Mouse (Mus musculus) granulocyte monocyte progenitor cell, adult 5-6 weeks (primary cell): ENCODE measurements around the gene Plekhg1. TPM values are rescaled to one million over a fixed set of nuclear protein-coding genes. Genes with fewer than 3 reads are reported as not detected.

Source experiments
- ATAC-seq: replicated peaks from 2 replicates; pipeline ENCODE4 v1.8.0; 2016; ENCODE audit warnings: mild to moderate bottlenecking, moderate TSS enrichment, inconsistent platforms; ENCODE audit not compliant: poor library complexity, severe bottlenecking
- total RNA-seq, 2 experiments: library from RNA; stranded (forward) in 1 of 2; stranded (reverse) in 1 of 2; fragments of 200-712, 200-1000 nt in 1 of 2; fragments of >200 nt in 1 of 2; fragmentation: Nextera tagmentation in 1 of 2; gene quantifications; 2 replicates each; pipeline ENCODE4 v1.2.3; 2014 to 2017

The Plekhg1 gene
- total RNA-seq, 2 experiments from 2014 or later = 0.19 to 0.21 TPM

GRCm38 (mm10) chr10:3993365-3994102, 253.4 kb downstream of the Plekhg1 start:
- ATAC-seq = no peak

- peak; percentile 46; the same call in 1 of the 2 replicates for ATAC-seq
Observed at GRCm38 (mm10) chr10:3995277-3995676, 255.1 kb downstream of the Plekhg1 start.

- ATAC-seq = peak; percentile 77
Observed at GRCm38 (mm10) chr10:3996170-3996876, 256.2 kb downstream of the Plekhg1 start.

GRCm38 (mm10) chr10:3997851-3998426, 257.8 kb downstream of the Plekhg1 start:
- no peak for ATAC-seq

GRCm38 (mm10) chr10:4002711-4003110, 262.5 kb downstream of the Plekhg1 start:
- ATAC-seq = no peak

GRCm38 (mm10) chr10:4005191-4005590, 265.0 kb downstream of the Plekhg1 start:
- ATAC-seq = no peak

- no peak for ATAC-seq
Observed at GRCm38 (mm10) chr10:4006296-4007015, 266.3 kb downstream of the Plekhg1 start.

Other genes with a start within 250 kb of the Plekhg1 start
- not detected in 2 replicates for gene Iyd, start 200.1 kb upstream of the Plekhg1 start, total RNA-seq (2014; fragmentation: Nextera tagmentation)
- gene Iyd, start 200.1 kb upstream of the Plekhg1 start, total RNA-seq (2017) = not detected in 2 replicates
- gene Mthfd1l, start 232.8 kb downstream of the Plekhg1 start, total RNA-seq (2014; fragmentation: Nextera tagmentation) = 41.7 and 50.0 TPM in 2 replicates
- gene Mthfd1l, start 232.8 kb downstream of the Plekhg1 start, total RNA-seq (2017) = 105 and 111 TPM in 2 replicates